Mouse (Mus musculus): Measurements from ENCODE around the gene Ell2.
A peak's percentile ranks its signal among the peaks of the same experiment; 100 is the strongest.
"Not testable (repeated sequence)": the region's sequence is repeated elsewhere in the genome, so short reads cannot be mapped to it uniquely, and the experiment has no call there.

Ell2 gene

DNA sequence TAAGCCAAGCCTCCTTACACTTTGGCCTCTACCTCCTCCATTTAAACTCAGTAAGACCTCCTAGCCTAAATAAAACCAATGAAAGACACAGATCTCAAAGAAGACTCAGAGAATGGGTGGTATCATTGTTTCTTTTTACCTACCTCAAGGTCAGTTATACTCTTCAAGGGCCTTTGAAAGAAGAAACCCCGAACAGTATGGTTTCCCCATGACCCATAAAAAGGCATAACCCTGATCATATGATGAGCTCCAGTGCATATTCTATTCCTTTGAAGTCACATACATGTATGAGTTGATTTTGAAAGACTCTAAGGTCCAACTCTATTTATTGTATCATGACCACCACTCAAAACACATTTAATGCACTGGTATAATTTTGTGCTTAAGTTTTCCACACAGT lies at the start of gene Ell2:
TSS of gene Ell2 (plus strand) at position 301 of the 400 bp plus-strand sequence.
- no peak for DNase-seq (ENCODE audit: low read depth, low spot score)

DNA sequence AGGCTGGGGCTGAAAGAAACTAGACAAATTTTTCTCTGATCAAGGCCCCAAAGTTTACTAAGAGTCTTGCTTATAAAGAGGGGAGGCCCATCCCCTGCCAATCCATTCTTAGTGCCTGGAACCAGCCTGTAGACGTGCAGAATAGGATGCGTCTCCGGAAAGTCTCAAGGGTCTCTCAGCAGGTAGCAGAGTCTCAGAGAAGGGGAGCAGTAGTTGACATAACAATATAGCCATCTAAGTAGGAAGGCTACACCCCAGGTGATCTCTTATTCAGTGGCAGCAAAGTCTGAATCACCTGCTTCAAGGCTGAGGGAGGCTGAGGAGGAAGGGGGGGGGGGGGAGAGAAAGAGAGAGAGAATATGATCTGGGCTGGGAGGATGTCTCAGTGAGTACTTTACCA lies 21.1 kb upstream of the Ell2 start:
- no peak for DNase-seq (ENCODE audit: low read depth, low spot score)

DNA sequence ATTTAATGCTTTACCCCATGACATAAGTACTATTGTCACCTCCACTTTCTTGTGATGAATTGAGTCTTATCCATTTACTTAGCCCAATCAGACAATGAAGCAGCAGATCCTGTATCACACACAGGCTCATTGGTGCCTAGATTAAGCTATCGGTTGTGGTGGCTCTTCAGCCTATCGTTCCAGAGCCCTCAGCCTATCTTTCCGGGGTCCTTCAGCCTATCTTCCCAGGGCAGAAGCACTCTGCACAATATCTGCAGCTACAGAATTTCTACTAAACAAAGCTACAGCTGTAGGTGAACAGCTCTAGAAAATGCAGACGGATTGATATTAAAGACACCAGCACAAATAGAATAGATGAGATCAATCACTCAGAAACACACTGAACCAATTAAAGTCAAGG lies 19.6 kb upstream of the Ell2 start:
- DNase-seq (ENCODE audit: low read depth, low spot score): no peak

DNA sequence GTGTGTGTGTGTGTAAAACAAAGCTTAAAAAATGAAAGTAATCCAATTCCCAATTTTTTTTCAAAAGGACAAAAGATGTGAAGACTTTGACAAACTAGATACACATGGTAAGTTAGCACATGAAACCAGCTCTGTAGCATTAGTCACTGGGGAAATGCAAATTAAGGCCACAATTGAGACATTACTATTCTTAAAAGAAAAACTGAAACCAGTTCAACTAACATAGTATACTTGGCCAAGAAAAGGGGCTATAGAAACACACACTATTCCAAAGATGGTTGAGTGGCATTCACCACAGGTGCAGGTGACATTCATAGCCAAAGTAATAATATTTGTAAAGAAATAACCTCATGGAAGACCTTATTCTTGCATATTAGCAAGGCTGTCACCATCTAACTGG lies 14.9 kb upstream of the Ell2 start:
- no peak for DNase-seq (ENCODE audit: low read depth, low spot score)

DNA sequence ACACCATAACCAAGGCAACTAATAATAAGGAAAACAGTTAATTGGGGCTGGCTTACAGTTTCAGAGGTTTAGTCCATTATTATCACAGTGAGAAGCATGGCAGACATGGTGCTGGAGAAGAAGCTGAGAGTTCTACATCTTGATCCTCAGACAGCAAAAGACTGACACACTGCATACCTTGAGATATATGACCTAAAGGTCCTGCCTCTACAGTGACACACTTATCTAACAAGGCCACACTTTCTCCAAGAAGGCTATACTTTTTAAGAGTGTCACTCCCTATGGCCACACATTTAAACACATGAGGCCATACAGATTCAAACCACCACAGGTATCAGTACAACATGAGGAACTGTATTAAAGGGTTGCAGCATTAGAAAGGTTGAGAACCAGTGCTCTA lies 13.5 kb upstream of the Ell2 start:
- no peak for DNase-seq (ENCODE audit: low read depth, low spot score)

DNA sequence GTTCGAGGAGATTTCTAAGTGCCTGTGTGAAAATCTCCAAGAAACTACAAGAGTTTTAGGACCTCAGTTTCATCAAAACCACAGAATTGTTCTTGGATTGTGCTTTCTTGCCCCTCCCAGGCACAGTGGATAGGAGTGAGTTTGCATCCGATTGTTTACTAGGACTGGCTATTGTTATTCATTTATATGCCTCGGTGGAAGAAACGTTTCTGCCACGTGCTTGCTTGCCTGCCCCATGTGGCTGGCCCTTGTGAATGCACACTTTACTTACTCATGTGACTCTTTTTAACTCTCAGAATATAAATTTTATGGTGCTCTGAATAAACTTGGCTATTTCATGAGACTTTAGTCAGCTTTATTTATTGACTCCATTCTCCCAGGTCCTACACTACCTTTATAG lies 3.7 kb upstream of the Ell2 start:
- DNase-seq (ENCODE audit: low read depth, low spot score): no peak

DNA sequence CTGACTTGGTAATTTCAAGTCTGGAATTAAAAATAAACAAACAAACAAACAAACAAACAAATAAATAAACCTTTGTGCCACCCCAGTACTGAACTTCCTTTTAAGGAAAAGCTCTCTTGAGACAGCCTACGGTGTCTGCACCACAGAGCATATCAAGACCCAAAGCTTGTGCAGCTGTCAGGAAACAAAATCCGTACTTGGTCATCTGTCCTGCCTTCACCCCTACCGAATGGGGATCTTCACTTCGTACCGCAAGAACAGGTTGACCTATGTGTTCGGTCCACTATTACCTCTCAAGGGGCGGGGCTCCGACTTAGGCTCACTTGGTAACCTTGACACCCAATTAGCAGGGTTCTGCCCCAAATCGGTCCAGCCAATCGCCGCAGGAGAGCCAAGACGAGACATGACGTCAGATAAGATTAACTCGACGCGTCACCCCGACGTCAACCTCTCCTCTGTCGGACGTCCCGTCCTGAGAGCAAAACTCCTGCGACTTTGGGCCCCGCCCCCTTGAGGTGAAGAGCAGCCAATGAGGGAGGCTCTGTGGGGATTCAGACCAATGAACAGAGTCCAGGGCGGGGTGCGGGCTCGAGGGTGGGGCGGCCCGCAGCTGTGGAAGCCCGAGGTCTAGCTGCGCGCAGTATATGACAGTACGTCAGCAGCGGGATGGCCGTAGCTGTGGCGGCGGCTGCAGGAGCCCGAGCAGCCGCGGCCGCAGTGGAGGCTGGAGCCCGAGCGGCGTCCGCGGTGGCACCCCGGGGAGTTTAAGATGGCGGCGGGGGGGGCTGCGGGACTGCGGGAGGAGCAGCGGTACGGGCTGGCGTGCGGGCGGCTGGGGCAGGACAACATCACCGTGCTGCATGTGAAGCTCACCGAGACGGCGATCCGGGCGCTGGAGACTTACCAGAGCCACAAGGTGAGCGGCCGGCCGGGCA lies 592 bp downstream of the Ell2 start:
- DNase-seq (ENCODE audit: low read depth, low spot score): peak; percentile 60

DNA sequence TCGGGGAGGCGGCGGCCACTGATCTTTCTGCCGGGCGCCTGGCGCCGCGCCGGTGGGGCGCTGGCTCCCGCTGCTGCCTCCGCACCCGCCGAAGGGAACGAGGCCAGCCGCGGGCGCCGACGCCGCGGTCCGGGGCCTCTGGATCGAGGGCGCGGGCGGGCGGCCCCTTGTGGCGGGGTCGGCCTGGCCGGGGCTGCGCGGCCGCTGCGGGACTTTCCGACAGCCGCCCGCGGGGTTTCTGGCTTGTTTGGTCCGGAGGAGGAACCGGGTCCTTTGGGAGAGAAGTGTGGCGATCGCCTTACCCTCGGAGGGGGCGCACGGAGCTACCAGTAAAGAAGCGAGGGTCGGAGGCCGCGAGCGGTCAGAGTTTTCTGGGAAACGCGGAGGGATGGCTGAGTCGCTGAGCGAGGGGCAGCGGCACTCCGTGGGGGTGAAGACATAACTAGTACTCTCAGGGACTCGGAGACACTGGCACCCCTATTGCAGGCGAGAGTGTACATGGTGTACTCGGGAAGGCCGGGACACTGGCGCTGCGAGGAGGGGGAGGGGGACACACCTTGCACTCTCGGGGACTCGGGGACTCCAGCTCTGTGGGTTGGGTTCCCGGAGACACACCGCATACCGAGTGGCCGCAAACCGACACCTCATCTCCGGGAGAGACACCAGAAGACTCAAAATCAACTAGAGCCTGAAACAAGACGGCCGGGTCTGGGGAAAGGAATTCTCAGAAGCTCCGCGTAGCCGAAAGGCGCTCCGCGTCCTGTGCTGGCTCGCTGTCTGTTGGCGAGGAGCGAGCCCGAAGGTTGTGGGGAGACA lies 1.5 kb downstream of the Ell2 start:
- DNase-seq (ENCODE audit: low read depth, low spot score): no peak

DNA sequence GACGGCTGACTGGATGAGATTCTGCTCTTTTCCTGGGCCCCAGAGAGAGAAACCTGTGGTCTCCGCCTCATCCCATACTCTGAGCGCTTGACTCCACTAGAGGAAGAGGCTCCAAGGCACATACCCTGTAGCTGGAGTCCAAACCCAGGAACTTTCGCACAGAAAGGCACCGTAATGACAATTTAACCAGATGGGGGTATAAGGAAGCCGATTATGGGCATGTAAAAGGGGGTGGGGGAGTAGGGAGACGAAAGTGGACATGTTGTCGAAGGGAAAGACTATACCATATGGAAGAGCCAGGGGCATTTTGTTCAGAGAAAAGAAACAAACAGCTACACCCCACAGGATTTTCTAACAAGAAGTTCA lies 2.1 kb downstream of the Ell2 start:
- no peak for DNase-seq (ENCODE audit: low read depth, low spot score)

DNA sequence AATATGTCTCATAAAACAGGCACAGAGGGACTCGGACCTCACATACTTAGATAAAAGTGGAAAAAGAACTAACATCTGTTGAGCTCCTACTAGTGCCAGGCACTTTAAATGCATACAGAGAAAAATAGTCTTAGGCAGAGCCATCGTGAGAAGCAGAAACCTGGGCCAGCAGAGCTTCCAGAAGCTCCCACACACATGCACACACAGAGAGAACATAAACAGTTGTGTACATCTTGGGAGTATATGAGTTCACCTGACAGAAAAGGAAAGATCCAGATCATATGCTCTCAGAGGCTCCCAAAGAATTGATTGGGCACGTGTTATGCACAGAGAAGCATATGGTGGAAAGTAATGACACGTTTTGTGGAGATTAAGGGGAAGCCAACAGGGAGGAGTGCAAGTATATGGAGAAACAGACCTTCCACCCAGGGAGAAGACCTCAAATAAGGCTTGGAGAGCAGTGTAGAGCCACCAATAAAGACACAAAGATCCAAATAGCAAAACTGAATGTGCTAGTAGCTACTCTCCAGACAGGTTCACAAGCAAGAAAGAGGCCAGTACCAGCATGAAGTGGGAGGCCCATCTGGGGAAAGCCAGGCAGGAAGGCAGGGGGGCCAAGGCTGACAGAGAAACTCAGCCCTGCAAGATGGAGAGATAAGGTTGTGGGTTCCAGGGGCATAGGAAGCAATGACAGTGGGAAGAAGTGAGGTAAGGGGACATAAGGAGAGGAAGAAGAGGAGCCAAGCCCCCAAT lies 2.6 kb downstream of the Ell2 start:
- DNase-seq (ENCODE audit: low read depth, low spot score): no peak

DNA sequence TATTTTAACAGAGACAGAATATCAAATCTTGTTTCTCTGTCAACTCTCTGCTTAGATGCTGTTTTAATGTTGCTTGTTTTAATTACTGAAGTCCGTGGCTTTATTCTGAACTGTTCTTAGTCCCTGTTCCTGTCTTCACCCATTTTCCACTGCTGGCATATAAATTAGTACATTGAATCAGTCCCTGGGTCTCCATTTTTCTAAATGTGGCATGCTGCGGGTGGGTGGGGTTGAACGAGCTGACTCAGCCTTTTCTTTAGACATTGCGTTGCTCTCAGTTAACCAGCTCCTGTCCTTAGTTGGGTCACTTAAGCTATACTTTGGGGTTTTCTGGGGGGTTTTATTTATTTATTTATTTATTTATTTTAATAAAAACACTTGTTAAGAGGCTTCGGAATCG lies 3.6 kb downstream of the Ell2 start:
- no peak for DNase-seq (ENCODE audit: low read depth, low spot score)

DNA sequence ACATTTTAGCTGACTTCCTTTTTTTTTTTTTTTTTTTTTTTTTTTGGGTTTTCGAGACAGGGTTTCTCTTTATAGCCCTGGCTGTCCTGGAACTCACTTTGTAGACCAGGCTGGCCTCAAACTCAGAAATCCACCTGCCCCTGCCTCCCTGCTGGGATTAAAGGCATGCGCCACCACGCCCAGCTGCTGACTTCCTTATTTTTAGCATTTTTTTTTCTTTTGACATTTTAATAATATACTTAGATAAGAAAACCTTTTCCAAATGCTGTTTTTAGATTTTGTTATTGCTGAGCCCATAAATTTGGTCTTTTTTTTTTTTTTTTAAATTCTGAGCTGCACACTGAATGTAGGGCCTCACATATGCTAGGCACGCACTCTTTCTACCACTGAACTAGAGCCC lies 5.0 kb downstream of the Ell2 start:
- DNase-seq (ENCODE audit: low read depth, low spot score): not testable (repeated sequence)

DNA sequence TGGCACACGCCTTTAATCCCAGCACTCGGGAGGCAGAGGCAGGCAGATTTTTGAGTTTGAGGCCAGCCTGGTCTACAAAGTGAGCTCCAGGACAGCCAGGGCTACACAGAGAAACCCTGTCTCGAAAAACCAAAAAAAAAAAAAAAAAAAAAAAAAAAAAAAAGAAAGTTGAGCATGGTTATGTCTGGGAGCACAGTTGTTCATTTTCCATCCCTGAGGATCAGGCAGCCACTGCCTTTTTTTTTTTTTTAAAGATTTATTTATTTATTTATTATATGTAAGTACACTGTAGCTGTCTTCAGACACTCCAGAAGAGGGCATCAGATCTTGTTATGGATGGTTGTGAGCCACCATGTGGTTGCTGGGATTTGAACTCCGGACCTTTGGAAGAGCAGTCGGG lies 6.0 kb downstream of the Ell2 start:
- not testable (repeated sequence) for DNase-seq (ENCODE audit: low read depth, low spot score)

DNA sequence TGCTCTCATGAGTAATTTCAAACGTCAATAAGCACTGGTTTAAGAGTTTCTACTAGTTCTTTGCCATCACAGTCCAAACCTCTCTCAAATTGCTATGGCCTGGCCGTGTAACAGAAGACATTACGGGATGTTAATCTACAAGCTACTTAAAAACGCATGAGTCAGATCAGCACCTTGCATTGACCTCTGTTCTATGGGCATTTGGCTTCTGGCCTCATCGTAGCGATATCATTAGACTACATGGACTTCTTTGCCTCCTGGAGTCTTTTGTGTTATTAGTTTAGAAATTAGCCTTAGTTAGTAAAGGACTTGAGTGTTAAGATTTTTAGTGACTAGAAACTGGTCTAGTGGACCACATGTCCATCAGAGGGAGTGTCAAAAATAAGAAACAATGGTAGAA lies 7.8 kb downstream of the Ell2 start:
- no peak for DNase-seq (ENCODE audit: low read depth, low spot score)

DNA sequence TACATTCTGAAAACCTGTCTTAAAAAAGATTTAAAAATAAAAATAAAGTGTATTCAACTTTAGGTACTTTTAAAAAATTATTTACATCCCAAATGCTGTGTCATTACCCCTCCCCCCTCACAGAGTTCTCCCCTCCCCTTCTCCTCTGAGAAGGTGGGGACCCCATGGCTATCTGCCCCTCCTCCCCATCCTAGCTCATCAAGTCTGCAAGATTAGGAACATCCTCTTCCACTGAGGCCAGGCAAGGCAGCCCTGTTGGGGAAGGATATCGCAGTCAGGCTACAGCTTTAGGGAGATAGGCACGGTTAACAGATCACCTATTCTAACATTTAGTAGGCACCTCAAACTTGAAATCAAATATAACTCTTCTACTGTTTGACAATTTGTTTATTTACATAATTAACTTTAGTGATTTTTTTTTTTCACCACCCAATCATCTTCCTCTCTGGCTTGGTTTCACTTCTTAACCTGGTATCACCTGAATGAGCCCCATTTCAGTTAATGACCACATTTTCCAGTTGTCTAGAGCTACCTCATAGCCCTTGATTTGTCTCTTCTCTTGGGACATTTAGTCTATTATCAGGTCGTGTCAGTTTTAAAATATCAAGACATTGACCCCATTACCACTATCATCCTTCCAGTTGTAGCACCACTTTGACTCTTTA lies 11.2 kb downstream of the Ell2 start:
- no peak for DNase-seq (ENCODE audit: low read depth, low spot score)

DNA sequence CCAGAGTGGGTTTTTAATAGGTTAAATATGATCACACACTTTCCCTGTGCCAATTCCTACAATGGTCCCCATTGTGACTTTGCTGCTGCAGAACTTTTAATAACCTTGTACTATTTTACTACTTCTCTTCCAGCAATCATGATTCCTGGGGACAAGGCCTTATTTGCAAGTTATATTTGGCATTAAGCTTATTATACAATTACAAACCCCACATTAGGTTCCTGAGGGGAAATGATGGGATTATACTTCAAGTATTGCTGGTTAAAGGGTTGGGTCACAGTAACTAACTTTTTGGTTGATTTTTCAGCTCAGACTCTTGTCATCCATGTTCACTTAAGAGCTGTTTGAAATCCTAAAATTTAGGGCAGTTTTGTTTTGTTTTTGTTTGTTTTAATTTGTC lies 11.8 kb downstream of the Ell2 start:
- no peak for DNase-seq (ENCODE audit: low read depth, low spot score)

DNA sequence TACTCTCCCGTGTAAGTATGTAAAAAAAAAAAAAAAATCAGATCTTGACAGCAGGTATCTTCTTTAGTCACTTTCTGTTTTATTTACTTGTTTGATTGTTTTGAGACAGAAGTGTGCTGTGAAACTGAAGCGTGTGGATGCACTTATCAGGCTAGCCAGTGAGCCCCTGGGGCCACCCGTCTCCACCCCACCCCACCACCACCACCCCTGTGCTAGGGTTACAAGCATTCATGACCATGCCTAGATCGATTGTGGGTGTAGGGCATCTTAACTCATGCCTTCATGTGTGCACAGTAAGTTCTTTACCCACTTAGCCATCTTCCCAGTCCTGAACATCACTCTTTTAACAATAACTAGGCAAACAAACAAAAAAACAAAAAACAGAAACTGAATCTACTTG lies 13.1 kb downstream of the Ell2 start:
- DNase-seq (ENCODE audit: low read depth, low spot score): no peak

DNA sequence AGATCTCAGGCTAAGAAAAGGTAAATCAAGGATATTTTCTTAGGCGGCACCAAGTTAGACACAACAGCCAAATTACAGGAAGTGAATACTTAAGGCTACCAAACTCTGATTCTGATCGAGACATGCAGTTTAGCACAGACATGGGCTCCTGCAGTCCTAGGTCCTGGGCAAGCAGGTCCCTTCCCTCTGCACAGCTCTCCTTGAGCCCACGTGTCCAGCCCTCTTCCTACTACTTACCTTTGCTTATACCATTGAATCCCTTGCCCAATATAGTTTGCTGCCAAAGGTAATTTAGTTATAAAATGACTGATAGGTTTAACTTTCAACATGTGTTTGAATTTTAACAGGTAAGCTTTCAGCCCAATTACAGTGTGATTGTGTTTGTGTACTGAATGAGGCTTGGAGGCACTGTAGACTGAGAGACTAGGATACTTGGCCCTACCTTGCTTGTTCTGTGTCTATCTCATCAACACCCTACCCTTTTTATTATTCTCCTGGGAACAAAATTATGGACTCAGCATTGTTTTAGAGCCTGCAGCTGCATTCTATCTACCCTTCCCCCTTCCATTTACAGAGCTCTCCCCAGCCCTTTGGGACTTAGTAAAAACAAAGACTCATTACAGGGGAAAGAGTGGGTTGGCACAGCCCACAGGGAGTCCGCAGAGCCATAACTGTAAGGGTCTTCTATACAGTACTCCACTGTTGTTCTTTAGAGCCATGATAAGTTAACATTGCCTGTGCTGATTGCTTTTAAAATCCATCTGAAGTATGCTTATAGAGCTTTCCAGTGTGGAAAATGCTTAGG lies 20.2 kb downstream of the Ell2 start:
- DNase-seq (ENCODE audit: low read depth, low spot score): no peak

DNA sequence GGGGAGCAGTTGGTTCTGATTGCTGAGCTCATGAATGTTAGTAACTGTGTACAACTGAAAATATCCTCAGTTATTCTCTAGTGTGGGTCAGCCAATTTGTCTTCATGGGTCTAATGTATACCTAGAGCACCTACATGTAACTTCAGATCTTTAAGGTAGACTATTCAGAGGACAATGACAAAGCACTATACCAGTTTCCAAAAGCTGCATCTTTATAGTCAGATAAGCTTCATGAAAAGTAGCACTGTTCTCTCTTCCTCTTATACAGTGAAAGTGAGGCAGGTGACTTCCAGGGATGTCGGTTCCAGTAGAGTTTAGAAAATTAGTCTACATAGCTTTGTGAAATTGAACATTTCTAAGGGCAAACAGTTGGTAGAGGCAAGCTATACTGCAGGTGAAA lies 21.4 kb downstream of the Ell2 start:
- DNase-seq (ENCODE audit: low read depth, low spot score): no peak

DNA sequence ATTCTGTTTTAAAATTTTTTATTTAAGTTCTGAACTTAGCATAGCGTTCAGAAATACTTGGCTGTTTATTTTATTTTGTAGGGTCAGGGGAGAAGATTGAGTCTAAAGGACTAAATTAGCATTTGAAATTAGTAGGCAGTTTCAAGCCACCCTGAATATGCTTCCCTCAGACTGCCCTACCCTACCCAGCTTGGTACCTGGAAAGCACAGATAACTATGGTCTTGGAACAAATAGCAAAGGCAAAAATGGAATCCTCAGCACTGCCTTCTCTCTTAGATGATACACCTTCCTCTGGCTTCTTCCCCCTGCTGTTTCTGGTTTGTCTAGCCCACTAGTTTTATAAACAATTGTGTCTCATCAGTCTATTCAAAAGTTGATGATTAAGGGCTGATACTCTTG lies 23.3 kb downstream of the Ell2 start:
- DNase-seq (ENCODE audit: low read depth, low spot score): no peak

DNA sequence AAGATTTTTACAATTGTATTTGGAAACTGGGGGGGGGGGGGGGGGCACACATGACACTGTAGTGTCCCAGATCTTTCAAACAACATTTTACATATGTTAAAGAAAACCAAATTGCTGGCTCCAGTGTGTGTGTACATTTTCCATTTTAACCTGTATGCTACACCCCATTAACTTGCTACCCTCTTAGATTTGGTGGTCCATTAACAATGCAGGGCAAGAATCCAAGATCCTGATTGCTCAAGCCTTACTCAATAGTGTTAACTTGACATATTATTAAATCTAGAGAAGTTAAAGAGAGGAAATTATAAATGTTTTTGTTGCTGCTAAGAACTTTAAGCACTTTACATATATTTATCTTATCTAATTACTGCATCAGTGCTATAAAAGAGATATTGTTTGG lies 24.2 kb downstream of the Ell2 start:
- DNase-seq (ENCODE audit: low read depth, low spot score): no peak

All from brain, embryonic 18.5 days (tissue).